Mouse (Mus musculus): ENCODE measurements around the gene Rbfox2.
A peak's percentile ranks its signal among the peaks of the same experiment; 100 is the strongest.

Rbfox2 gene

GRCm38 (mm10) chr15:77102685-77103084 is 204.1 kb downstream of the Rbfox2 start:
- no peak for DNase-seq (ENCODE audit: low read depth)

GRCm38 (mm10) chr15:77099756-77100155 is 207.0 kb downstream of the Rbfox2 start:
- no peak for DNase-seq (ENCODE audit: low read depth)

GRCm38 (mm10) chr15:77097358-77097757 is 209.4 kb downstream of the Rbfox2 start:
- no peak for DNase-seq (ENCODE audit: low read depth)

GRCm38 (mm10) chr15:77095216-77095615 is 211.6 kb downstream of the Rbfox2 start:
- no peak for DNase-seq (ENCODE audit: low read depth)

- no peak for DNase-seq (ENCODE audit: low read depth)
These were observed 212.4 kb downstream of the Rbfox2 start for GRCm38 (mm10) chr15:77094431-77094830.

- DNase-seq (ENCODE audit: low read depth): no peak
These were observed 215.4 kb downstream of the Rbfox2 start for GRCm38 (mm10) chr15:77091394-77091793.

- DNase-seq (ENCODE audit: low read depth): no peak
These were observed 216.3 kb downstream of the Rbfox2 start for GRCm38 (mm10) chr15:77090531-77090930.

- no peak for DNase-seq (ENCODE audit: low read depth)
These were observed 217.6 kb downstream of the Rbfox2 start for GRCm38 (mm10) chr15:77089249-77089648.

GRCm38 (mm10) chr15:77086488-77086887 is 220.3 kb downstream of the Rbfox2 start:
- DNase-seq (ENCODE audit: low read depth): no peak

- DNase-seq (ENCODE audit: low read depth): no peak
These were observed 221.0 kb downstream of the Rbfox2 start for GRCm38 (mm10) chr15:77085818-77086217.

GRCm38 (mm10) chr15:77081454-77081853 is 225.3 kb downstream of the Rbfox2 start:
- DNase-seq (ENCODE audit: low read depth): no peak

- DNase-seq (ENCODE audit: low read depth): peak; percentile 40
These were observed 226.0 kb downstream of the Rbfox2 start for GRCm38 (mm10) chr15:77080684-77081254.

- peak; percentile 89 for DNase-seq (ENCODE audit: low read depth)
These were observed 226.9 kb downstream of the Rbfox2 start for GRCm38 (mm10) chr15:77079890-77080361.

GRCm38 (mm10) chr15:77079256-77079822 is 227.5 kb downstream of the Rbfox2 start:
- no peak for DNase-seq (ENCODE audit: low read depth)

- DNase-seq (ENCODE audit: low read depth): no peak
These were observed 228.0 kb downstream of the Rbfox2 start for GRCm38 (mm10) chr15:77078786-77079185.

- DNase-seq (ENCODE audit: low read depth): no peak
These were observed 228.9 kb downstream of the Rbfox2 start for GRCm38 (mm10) chr15:77077906-77078305.

- DNase-seq (ENCODE audit: low read depth): peak; percentile 37
These were observed 230.3 kb downstream of the Rbfox2 start for GRCm38 (mm10) chr15:77076523-77076922.

- DNase-seq (ENCODE audit: low read depth): no peak
These were observed 234.1 kb downstream of the Rbfox2 start for GRCm38 (mm10) chr15:77072556-77073163.

- no peak for DNase-seq (ENCODE audit: low read depth)
These were observed 235.3 kb downstream of the Rbfox2 start for GRCm38 (mm10) chr15:77071501-77071900.

- no peak for DNase-seq (ENCODE audit: low read depth)
These were observed 236.0 kb downstream of the Rbfox2 start for GRCm38 (mm10) chr15:77070745-77071268.

- DNase-seq (ENCODE audit: low read depth): no peak
These were observed 237.8 kb downstream of the Rbfox2 start for GRCm38 (mm10) chr15:77069019-77069418.

- peak; percentile 40 for DNase-seq (ENCODE audit: low read depth)
These were observed 238.4 kb downstream of the Rbfox2 start for GRCm38 (mm10) chr15:77068439-77068861.

GRCm38 (mm10) chr15:77066233-77066632 is 240.6 kb downstream of the Rbfox2 start:
- no peak for DNase-seq (ENCODE audit: low read depth)

Measured in fibroblast of lung, adult 2 months (primary cell).